Mouse (Mus musculus) lung, postnatal 36 days (tissue): Measurements from ENCODE around the gene Pycr1.

ENCODE experiments used
- DNase-seq: peaks from one replicate; pipeline ENCODE4 v3.0.0; 2022; ENCODE audit warnings: mixed read lengths

Pycr1 gene

DNA sequence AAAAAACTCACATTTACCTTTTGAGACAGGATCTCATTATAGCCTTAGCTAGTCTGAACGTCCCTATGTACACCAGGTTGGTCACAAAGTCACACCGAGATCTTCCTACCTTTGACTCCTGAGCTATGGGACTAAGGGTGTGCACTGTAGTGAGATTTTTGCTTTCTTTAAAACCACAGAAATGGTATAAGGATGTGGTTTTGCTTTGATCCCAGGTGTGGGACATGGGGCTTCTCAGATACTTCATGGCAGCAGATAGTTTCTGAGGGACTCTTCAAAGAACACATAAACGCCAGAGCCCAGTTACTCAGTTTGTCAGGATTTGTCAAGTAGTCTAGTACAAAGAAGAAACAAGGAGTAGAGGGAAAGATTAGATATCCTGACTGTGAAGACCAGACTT lies 42.9 kb downstream of the Pycr1 start:
- DNase-seq, result no peak

- no peak for DNase-seq
These were observed 44.5 kb downstream of the Pycr1 start for GRCm38 (mm10) chr11:120598990-120599549.

- peak; percentile 95 for DNase-seq
These were observed 45.1 kb downstream of the Pycr1 start, which contains the start of the genes Alyref and Anapc11 for GRCm38 (mm10) chr11:120598283-120598989. Gene Alyref (minus strand): TSS chr11:120598365. Gene Anapc11 (plus strand): TSS chr11:120598421.

GRCm38 (mm10) chr11:120597240-120598235 lies 46.0 kb downstream of the Pycr1 start:
- no peak for DNase-seq

DNA sequence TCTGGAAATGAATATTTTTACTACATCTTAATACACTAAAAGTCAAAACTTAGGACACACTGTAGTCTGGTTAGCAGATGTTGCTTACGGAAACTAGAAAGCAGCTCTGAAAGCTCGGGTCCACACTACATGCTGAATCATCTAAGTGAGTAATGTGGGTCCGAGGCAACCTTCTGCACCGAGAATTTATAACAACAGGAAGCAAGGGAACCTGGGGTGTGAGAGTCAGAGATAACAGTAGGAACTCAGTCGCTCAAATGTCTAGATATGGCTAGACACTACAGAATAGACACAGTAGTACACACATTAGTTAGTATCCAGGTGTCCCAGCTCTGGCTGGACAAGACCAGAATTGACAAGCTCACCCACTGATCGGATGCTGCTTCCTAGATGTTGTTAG lies 55.0 kb downstream of the Pycr1 start:
- DNase-seq, result no peak
